Mouse (Mus musculus) liver, adult 2 months (tissue): ENCODE measurements around the gene Kif14. TPM values are rescaled to one million over a fixed set of nuclear protein-coding genes. Genes with fewer than 3 reads are reported as not detected.
A peak's percentile ranks its signal among the peaks of the same experiment; 100 is the strongest.

Source experiments
- DNase-seq: peaks from one replicate; pipeline ENCODE4 v3.0.0-alpha.2; 2011; ENCODE audit warnings: low read depth, low spot score; ENCODE audit errors: extremely low read depth
- H3K27ac ChIP-seq: fragments of 200-500 bp; replicated peaks from 2 replicates; pipeline ENCODE4 v1.5.1; 2012; ENCODE audit warnings: low read depth, mild to moderate bottlenecking, control low read depth, inconsistent platforms, low read length; ENCODE audit not compliant: insufficient read depth
- H3K27me3 ChIP-seq: fragments of 200-500 bp; 2 replicates; pipeline ENCODE4 v1.6.1; 2012; ENCODE audit warnings: mild to moderate bottlenecking, moderate library complexity, low read length, inconsistent platforms; ENCODE audit not compliant: control insufficient read depth, insufficient read depth
- H3K36me3 ChIP-seq: fragments of 200-500 bp; 2 replicates; pipeline ENCODE4 v1.6.1; 2012; ENCODE audit warnings: low read length, inconsistent platforms; ENCODE audit not compliant: control insufficient read depth, insufficient read depth
- H3K4me1 ChIP-seq: fragments of 200-500 bp; 2 replicates; pipeline ENCODE4 v1.6.1; 2011; ENCODE audit warnings: low read length; ENCODE audit not compliant: control insufficient read depth, insufficient read depth
- H3K4me3 ChIP-seq: fragments of 200-500 bp; 2 replicates; pipeline ENCODE4 v1.5.1; 2011; ENCODE audit warnings: low read depth, mild to moderate bottlenecking, control low read depth, low read length, moderate library complexity; ENCODE audit not compliant: insufficient read depth
- H3K79me2 ChIP-seq: fragments of 200-500 bp; 2 replicates; pipeline ENCODE4 v1.6.1; 2012; ENCODE audit warnings: inconsistent platforms, mild to moderate bottlenecking, low read length, moderate library complexity; ENCODE audit not compliant: control insufficient read depth, insufficient read depth
- H3K9ac ChIP-seq: fragments of 200-500 bp; 2 replicates; pipeline ENCODE4 v1.6.1; 2012; ENCODE audit warnings: low read depth, mild to moderate bottlenecking, control low read depth, inconsistent platforms, low read length
- CTCF ChIP-seq: fragments of 200-500 bp; IDR thresholded peaks from 2 replicates; pipeline ENCODE4 v1.5.1; 2011; ENCODE audit warnings: low read depth, low read length, control low read depth
- POLR2A ChIP-seq: fragments of 200-500 bp; IDR thresholded peaks from 2 replicates; pipeline ENCODE4 v1.6.1; 2011; ENCODE audit warnings: low read length, control low read depth; ENCODE audit not compliant: insufficient read depth; ENCODE audit errors: extremely low read depth
- WGBS: fragments of 180-500 bp; shearing (Covaris S2); methylation state at CpG from one replicate; pipeline ENCODE4 v1.1.7; 2018; 5-methylcytosine and 5-hydroxymethylcytosine counted together
- polyA plus RNA-seq: library from polyadenylated mRNA; depleted of rRNA; stranded (reverse); fragments of >200 nt; gene quantifications from 2 replicates; pipeline ENCODE4 v1.2.3, GENCODE M21; 2012; rRNA removed
- total RNA-seq: library from RNA; depleted of rRNA; stranded (reverse); fragments of >200 nt; gene quantifications from 2 replicates; pipeline ENCODE4 v1.2.3, GENCODE M21; 2014; rRNA removed

Gene Kif14
- total RNA-seq (0.07 and 0.09 TPM in 2 replicates), polyA plus RNA-seq (0.02 TPM in 1 of 2 replicates, not detected in the other)

- WGBS, result 2% methylated on average over 52 of the region's 52 CpGs
These were observed at the start of gene Kif14 for GRCm38 (mm10) chr1:136466143-136466811. Gene Kif14, plus strand, starts transcription at chr1:136466343.

GRCm38 (mm10) chr1:136418393-136418792 lies 47.8 kb upstream of the Kif14 start:
- Histone ChIP-seq H3K27ac (no peak overlapping the region), H3K36me3 (no peaks in the 10 kb centered on the region), H3K4me1 (no peaks in the 10 kb centered on the region), H3K4me3 (no peak overlapping the region), H3K27me3 (no peaks in the 10 kb centered on the region), H3K9ac (no peak overlapping the region), H3K79me2 (no peaks in the 10 kb centered on the region)
- WGBS, result 92% methylated on average over 6 of the region's 6 CpGs
- TF ChIP-seq CTCF, result no peak
- DNase-seq, result no peak

More at GRCm38 (mm10) chr1:136466143-136466811, at the start of gene Kif14:
- Histone ChIP-seq H3K36me3 (no peaks in the 10 kb centered on the region), H3K27ac (no peak within 1 kb of the TSS), H3K4me1 (no peaks in the 10 kb centered on the region), H3K9ac (no peak within 1 kb of the TSS), H3K27me3 (no peaks in the 10 kb centered on the region), H3K4me3 (peak within 1 kb of the TSS; percentile 38), H3K79me2 (no peaks in the 10 kb centered on the region)
- no peak for TF ChIP-seq POLR2A
- no peak for TF ChIP-seq CTCF
- DNase-seq, result peak; percentile 87

GRCm38 (mm10) chr1:136427166-136427969 lies 38.8 kb upstream of the Kif14 start:
- no peaks in the 10 kb centered on the region for H3K79me2 ChIP-seq
- peaks cover 3% of the 10 kb centered on the region; the same call in 1 of the 2 replicates for H3K4me1 ChIP-seq
- H3K36me3 ChIP-seq, result no peaks in the 10 kb centered on the region
- DNase-seq, result no peak
- no peak overlapping the region for H3K9ac ChIP-seq
- H3K27ac ChIP-seq, result no peak overlapping the region
- no peak overlapping the region for H3K4me3 ChIP-seq
- no peak for TF ChIP-seq CTCF
- TF ChIP-seq POLR2A, result no peak
- H3K27me3 ChIP-seq, result no peaks in the 10 kb centered on the region
- 83% methylated on average over 11 of the region's 11 CpGs for WGBS

GRCm38 (mm10) chr1:136428981-136429380 lies 37.2 kb upstream of the Kif14 start:
- Histone ChIP-seq H3K27ac (no peak overlapping the region), H3K4me3 (no peak overlapping the region), H3K36me3 (peaks cover 3% of the 10 kb centered on the region; the same call in 1 of the 2 replicates), H3K9ac (no peak overlapping the region), H3K4me1 (peaks cover 3% of the 10 kb centered on the region; the same call in 1 of the 2 replicates), H3K79me2 (no peaks in the 10 kb centered on the region), H3K27me3 (no peaks in the 10 kb centered on the region)
- no peak for DNase-seq
- WGBS, result 97% methylated on average over 4 of the region's 4 CpGs
- TF ChIP-seq CTCF (no peak), POLR2A (no peak)

DNA sequence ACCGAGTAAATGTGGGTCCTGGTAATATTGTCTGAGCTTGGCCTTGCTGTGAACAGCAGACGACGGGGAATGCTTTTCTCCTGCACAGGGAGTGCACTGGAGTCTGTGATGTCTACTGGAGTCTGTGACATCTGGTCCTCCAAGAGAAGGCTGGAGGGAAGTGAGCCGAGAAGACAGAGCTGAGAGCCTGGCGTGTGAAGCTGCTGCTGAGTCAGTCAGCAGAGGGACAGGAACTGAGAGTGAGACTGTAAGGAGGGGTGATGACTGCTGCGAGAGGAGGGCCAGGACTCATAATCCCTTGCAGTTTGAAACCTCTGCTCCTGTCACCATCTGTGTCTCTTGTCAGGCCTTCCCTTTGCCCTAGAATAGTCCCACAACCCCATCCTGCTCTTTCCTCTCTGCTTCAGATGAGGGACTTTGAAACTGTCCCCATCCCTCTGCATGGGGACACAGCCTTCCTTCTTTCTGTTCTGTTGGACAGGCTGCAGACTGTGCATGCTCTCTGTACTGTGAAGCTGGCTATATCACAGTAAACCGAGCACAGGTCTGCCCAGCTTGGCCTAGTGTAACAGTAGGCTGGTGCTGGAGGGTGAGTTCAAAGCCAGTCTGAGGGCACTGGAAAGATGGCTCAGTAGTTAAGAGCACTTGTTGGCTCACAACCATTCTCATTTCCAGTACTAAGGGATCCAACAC lies 35.9 kb upstream of the Kif14 start:
- Histone ChIP-seq H3K4me1 (peaks cover 3% of the 10 kb centered on the region; the same call in 1 of the 2 replicates), H3K27ac (no peak overlapping the region), H3K36me3 (peaks cover 3% of the 10 kb centered on the region; the same call in 1 of the 2 replicates), H3K9ac (no peak overlapping the region), H3K27me3 (no peaks in the 10 kb centered on the region), H3K4me3 (no peak overlapping the region), H3K79me2 (no peaks in the 10 kb centered on the region)
- 67% methylated on average over 7 of the region's 7 CpGs for WGBS
- DNase-seq, result no peak
- TF ChIP-seq CTCF (no peak), POLR2A (no peak)
